Mouse (Mus musculus): Measurements from ENCODE around the gene Sgpp2. TPM values are rescaled to one million over a fixed set of nuclear protein-coding genes. Genes with fewer than 3 reads are reported as not detected.
A peak's percentile ranks its signal among the peaks of the same experiment; 100 is the strongest.

Sgpp2 gene
- total RNA-seq (2021) (1 to 10 TPM in 1 of 2 experiments, under 1 TPM in 1; 0.86 to 2.1 TPM), polyA plus RNA-seq (2012; rRNA removed) (1.1 and 1.2 TPM in 2 replicates)
- long read RNA-seq, full-length matches to known transcripts, result 4 of 4 reads
- long read RNA-seq, partial matches to known transcripts, result 0 of 4 reads
- long read RNA-seq, other reads (novel, unspliced or antisense), result 0 of 4 reads

DNA sequence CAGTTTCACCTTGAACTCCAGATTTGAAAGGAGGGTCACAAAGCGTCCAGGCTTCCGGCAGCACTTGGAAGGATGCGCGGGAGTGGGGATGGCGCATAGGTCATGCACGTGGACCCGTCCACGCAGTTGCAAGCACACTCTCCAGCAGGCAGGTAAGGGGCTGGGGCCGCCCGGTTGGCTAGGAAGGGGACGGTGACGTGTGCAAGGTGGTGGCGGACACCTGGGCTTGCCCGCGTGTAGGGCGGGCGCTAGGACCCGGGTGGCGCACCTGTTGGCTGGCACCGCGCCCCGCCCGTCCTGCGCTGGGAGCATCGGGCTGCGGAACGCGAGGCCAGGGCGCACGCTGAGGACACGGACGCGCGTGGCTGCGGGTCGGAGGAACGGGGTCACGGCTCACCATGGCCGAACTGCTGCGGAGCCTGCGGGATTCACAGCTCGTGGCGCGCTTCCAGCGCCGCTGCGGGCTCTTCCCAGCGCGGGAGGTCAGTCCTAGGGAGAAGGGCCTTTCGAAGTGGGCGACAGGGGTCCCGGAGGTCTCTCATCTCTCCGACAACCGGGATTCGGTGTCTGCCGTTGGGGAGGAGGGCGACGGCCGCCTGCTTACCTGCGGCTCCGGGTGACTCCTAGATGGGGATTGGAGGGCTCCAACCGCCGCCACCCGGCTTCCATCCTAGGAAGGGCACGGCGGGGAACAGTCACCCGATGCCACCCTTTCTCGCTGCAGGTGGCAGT is at the start of gene Sgpp2:
Gene Sgpp2 (plus strand): TSS at position 325 of the 732 bp plus-strand sequence.
- peak; percentile 33 for DNase-seq

DNA sequence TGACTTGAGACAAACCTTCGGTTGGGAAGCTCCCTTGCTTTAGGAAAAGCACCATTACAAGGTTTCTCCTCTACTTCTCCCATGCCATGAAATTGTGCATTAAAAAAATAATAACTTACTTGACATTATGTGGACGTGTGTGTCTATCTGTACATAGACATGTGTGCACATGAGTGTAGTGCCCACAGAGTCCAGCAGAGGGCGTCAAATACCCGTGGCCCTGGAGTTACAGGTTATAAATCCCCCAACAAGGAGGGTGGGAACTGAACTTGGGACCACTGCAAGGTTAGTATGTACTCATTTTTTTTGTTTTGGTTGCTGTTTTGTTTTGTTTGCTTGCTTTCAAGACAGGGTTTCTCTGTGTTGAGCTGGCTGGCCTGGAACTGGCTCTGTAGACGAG is 42.6 kb upstream of the Sgpp2 start:
- no peak for DNase-seq

GRCm38 (mm10) chr1:78272915-78273314 is 37.2 kb upstream of the Sgpp2 start:
- peak; percentile 17 for DNase-seq

DNA sequence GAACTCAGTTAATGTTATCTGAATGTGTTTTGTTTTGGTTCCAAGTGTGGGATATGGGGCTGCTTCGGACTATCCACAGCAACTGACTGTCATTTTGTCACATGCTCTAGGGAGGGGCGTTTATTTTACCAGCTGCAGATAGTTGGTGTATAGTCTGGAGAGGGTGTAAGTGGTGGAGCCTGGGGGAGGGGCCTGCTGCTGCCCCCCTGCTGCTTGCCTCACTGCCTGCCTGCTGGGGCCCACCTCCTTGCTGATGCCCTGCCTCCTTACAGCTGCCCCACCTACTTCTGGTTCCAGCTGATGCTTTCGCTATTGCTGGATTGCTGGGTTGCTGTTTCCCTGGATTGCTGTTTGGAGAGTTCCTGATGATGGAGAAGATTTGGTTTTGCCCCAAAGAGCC is 31.0 kb upstream of the Sgpp2 start:
- no peak for DNase-seq

DNA sequence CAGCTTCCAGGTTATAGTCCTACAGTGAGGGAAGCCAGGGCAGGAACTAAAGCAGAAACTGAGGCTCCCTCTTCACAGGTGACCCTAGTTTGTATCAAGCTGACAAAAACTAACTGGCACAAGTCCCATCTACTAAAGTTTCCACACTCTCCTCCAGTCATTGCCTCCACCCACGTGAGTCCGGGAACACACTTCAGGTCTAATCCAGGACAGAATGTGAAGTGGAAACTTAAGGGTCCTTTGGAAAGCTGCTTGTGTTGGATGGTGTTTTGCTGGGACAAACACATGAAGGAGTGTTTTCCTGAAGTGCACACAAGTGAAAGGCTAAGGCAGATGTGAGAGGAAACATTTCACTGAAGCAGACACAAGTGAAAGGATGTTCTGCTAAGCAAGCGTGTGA is 17.7 kb upstream of the Sgpp2 start:
- no peak for DNase-seq

DNA sequence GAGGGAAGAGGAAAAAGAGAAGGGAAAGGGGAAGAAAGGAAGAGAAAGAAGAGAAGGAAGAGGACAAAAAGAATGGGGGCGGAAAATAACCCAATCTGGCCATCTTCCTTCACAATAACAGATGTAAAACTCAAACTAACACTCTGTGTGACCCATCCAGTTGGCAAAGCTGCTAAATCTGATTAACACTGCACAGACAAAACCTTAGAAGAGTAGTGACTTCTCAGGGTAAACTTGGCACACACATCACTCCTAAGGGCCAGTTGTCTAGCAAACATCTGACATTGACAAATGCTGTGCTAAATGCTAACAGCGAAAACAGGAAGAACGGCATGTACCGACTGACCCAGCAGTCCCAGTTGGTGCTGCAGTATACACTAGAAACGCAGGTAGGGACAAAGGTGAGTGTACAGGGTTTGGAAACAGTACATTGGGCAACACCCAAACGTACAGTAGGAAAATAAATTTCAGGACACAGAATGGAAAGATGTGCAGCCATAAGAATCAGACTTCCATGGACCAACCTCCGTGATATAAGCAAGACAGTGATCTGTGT is 10.4 kb upstream of the Sgpp2 start:
- DNase-seq, result no peak

DNA sequence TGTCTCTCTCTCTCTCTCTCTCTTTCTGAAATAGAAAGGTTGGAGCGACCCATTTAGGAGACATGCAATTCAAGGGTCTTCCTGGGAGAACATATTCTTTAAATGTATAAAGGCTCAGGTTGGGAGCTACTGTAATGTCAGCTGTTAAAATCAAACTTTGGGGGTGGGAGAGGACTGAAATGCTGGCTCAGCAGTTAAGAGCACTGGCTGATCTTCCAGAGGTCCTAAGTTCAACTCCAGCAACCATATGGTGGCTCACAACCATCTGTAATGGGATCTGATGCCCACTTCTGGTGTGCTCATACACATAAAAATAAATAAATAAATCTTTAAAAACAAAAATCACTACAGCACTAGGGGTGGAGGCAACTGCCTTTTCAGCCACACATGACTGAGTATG is 1.5 kb upstream of the Sgpp2 start:
- DNase-seq, result no peak

- no peak for DNase-seq
These were observed 865 bp upstream of the Sgpp2 start for GRCm38 (mm10) chr1:78309280-78309679.

DNA sequence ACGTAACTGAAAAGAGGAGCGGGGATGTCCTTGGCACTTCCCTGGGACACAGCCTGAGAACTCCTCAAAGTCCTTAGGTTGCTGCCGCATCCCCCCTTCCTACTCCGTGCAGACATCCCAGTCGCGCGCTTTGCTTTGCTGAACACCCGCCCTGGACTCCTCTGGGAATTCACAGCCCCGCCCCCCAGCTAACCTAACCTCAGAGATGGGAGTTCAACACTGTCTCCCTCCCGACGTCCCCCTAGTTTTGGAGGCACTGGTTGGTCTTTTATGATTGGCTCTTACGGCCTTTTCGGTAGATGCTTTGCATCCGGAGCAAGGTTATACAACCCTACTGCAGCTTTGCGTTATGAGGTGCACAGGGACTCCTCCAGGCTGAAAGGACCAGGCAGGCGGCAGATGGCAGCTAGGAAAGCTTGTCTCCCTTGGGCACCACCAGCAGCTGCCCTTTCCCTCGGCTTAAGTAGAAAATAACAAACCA is 756 bp downstream of the Sgpp2 start:
- peak; percentile 25 for DNase-seq

- no peak for DNase-seq
These were observed 1.3 kb downstream of the Sgpp2 start for GRCm38 (mm10) chr1:78311482-78311881.

DNA sequence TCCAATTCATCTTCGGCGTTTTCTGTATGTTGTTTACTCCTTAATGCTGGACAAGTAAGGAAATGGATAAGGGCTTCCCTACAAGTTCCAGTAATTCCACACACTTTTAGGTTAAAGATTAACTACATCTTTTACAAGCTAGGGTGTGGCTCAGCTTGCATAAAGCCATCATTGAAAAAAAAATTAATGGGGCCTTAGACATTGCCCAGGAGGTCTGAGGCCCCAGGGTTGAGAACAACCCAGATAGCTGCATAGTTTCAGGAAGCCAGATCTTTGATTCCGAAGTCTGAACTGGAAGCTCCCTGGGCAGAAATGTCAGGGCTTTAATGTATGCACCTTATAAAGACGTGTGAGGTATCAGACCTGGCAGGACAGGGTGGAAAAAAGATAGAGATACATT is 2.8 kb downstream of the Sgpp2 start:
- no peak for DNase-seq

DNA sequence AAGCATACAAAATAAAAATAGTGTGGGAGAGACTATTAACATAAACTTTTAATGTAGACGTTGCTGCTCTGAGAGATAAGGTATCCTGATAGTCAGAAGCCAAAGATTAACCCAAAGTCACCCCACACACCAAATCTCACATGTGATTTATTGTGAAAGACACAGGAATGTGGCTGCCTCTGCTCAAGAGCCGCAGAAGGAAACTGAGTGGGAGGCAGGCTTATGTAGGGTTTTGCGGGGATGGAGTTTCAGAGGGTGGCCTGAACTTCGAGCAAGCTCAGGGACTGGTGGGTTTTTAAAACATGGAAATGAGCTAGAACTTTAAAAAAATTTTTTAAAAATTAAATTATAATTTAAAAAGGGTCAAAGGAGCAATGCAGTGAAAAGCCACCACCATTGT is 3.8 kb downstream of the Sgpp2 start:
- no peak for DNase-seq

- DNase-seq, result peak; percentile 80
These were observed 8.1 kb downstream of the Sgpp2 start for GRCm38 (mm10) chr1:78318089-78318760.

- no peak for DNase-seq
These were observed 10.1 kb downstream of the Sgpp2 start for GRCm38 (mm10) chr1:78320291-78320690.

DNA sequence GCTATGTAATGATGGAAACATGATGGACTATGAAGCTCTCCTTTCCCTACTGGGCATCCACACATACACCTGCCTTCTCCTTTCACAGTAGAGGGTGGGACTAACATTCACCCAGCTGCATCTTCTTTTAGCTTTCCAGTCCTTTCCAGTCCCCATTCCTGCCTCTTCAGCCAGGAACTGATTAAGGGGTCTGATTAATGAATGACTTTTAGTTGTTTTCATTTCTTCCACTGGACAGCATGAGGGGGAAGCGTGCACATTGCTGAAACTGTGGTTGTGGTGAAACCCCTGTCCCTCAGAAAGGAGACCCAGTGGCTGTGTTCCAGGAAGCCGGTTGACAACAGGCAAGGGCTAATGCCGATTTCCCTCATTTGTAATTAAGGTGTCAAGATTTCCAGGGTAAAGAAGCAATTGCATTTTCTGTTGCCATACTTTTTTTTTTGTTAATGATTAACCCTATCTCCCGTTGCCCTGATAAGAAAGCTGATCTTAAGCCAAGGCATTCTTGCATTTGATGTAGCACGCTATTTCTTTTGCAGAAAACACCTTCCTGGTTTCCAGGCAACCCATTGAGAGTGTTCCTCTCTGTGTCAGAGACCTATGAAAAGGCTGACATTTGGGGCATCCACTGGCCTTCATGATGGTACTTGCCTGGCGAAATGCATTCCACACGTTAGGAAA is 12.1 kb downstream of the Sgpp2 start:
- no peak for DNase-seq

GRCm38 (mm10) chr1:78322844-78323243 is 12.7 kb downstream of the Sgpp2 start:
- DNase-seq, result no peak

- no peak for DNase-seq
These were observed 13.9 kb downstream of the Sgpp2 start for GRCm38 (mm10) chr1:78324044-78324443.

GRCm38 (mm10) chr1:78325851-78326250 is 15.7 kb downstream of the Sgpp2 start:
- DNase-seq, result no peak

- no peak for DNase-seq
These were observed 18.5 kb downstream of the Sgpp2 start for GRCm38 (mm10) chr1:78328646-78329045.

DNA sequence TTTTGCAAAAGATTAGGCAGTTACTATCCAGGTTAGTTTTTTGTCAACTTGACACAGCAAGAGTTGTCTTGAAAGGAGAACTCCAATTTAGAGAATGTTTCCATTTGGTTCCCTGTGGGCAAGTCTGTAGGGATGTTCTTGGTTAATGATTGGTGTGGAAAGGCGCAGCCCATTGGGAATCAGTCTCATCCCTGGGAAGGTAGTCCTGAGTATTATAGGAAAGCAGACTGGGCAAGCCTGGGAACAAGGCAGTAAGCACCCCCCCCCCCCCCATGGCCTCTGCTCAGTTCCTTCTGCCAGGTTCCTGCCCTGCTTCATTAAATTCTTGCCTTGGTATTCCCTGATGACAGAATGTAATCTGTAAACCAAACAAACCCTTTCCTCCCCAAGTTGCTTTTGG is 19.7 kb downstream of the Sgpp2 start:
- DNase-seq, result no peak

GRCm38 (mm10) chr1:78330620-78331158 is 20.5 kb downstream of the Sgpp2 start:
- DNase-seq, result no peak

DNA sequence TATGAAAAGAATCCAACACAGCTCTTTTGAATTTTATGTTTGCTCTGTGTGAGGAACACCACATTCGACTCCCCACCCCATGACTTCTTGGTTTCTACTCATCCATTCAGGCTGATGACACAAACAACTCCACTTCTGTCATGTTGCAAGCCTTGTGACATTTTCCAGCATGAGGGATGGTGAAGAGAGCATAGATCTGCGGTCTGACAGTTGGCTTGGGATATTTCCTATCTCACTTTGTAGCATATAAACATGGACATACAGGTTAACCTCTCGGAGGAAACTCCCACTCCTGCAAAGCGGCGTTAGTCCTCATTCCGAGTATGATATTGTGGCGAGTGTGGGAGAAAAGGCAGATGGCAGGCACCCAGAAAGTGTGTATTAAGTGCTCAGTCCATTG is 27.6 kb downstream of the Sgpp2 start:
- DNase-seq, result no peak

All from adrenal gland, adult 2 months (tissue).